Mouse (Mus musculus): ENCODE results near the gene Insm1. TPM values are rescaled to one million over a fixed set of nuclear protein-coding genes. Genes with fewer than 3 reads are reported as not detected.

Gene Insm1
- polyA plus RNA-seq, 1 experiment, result 0.90 TPM

GRCm38 (mm10) chr2:146221929-146222278 lies 183 bp downstream of the Insm1 start:
- TF ChIP-seq EP300 (IDR thresholded peaks at IDR 0.05; ENCODE audit: insufficient read depth, low read depth, low read length) (no peak), CTCF (IDR thresholded peaks at IDR 0.05; ENCODE audit: low read depth, low read length) (no peak), POLR2A (IDR thresholded peaks at IDR 0.05; ENCODE audit: insufficient read depth, low read length) (no peak)
- H3K27ac ChIP-seq (ENCODE audit: insufficient read depth, low read length), result no peak overlapping the region
- peaks cover 29% of the 10 kb centered on the region for H3K27me3 ChIP-seq (ENCODE audit: control insufficient read depth, insufficient read depth, low read length, poor library complexity, severe bottlenecking)
- no peaks in the 10 kb centered on the region for H3K36me3 ChIP-seq (ENCODE audit: control insufficient read depth, insufficient read depth, low read length, poor library complexity, severe bottlenecking)
- H3K9ac ChIP-seq (ENCODE audit: low read depth, poor library complexity, severe bottlenecking), result peak overlapping the region; percentile 80
- no peaks in the 10 kb centered on the region for H3K9me3 ChIP-seq (replicated peaks; ENCODE audit: control insufficient read depth, insufficient read depth, low read length, poor library complexity, severe bottlenecking)
- H3K4me1 ChIP-seq (ENCODE audit: control insufficient read depth, insufficient read depth, low read length), result no peaks in the 10 kb centered on the region
- H3K4me3 ChIP-seq (ENCODE audit: low read depth, low read length), result peak overlapping the region; percentile 80

GRCm38 (mm10) chr2:146222279-146223175 lies 806 bp downstream of the Insm1 start:
- Histone ChIP-seq H3K4me1 (ENCODE audit: control insufficient read depth, insufficient read depth, low read length) (no peaks in the 10 kb centered on the region), H3K27ac (ENCODE audit: insufficient read depth, low read length) (no peak overlapping the region), H3K9ac (ENCODE audit: low read depth, poor library complexity, severe bottlenecking) (peak overlapping the region; percentile 80), H3K4me3 (ENCODE audit: low read depth, low read length) (peak overlapping the region; percentile 80), H3K36me3 (ENCODE audit: control insufficient read depth, insufficient read depth, low read length, poor library complexity, severe bottlenecking) (no peaks in the 10 kb centered on the region), H3K27me3 (ENCODE audit: control insufficient read depth, insufficient read depth, low read length, poor library complexity, severe bottlenecking) (peaks cover 29% of the 10 kb centered on the region), H3K9me3 (replicated peaks; ENCODE audit: control insufficient read depth, insufficient read depth, low read length, poor library complexity, severe bottlenecking) (no peaks in the 10 kb centered on the region)
- TF ChIP-seq EP300 (IDR thresholded peaks at IDR 0.05; ENCODE audit: insufficient read depth, low read depth, low read length) (no peak), POLR2A (IDR thresholded peaks at IDR 0.05; ENCODE audit: insufficient read depth, low read length) (no peak), CTCF (IDR thresholded peaks at IDR 0.05; ENCODE audit: low read depth, low read length) (no peak)

GRCm38 (mm10) chr2:146223176-146223905 lies 1.6 kb downstream of the Insm1 start:
- H3K9me3 ChIP-seq (replicated peaks; ENCODE audit: control insufficient read depth, insufficient read depth, low read length, poor library complexity, severe bottlenecking), result no peaks in the 10 kb centered on the region
- TF ChIP-seq POLR2A (IDR thresholded peaks at IDR 0.05; ENCODE audit: insufficient read depth, low read length) (no peak), CTCF (IDR thresholded peaks at IDR 0.05; ENCODE audit: low read depth, low read length) (no peak), EP300 (IDR thresholded peaks at IDR 0.05; ENCODE audit: insufficient read depth, low read depth, low read length) (no peak)
- H3K36me3 ChIP-seq (ENCODE audit: control insufficient read depth, insufficient read depth, low read length, poor library complexity, severe bottlenecking), result no peaks in the 10 kb centered on the region
- H3K27ac ChIP-seq (ENCODE audit: insufficient read depth, low read length), result no peak overlapping the region
- peak overlapping the region; percentile 80 for H3K9ac ChIP-seq (ENCODE audit: low read depth, poor library complexity, severe bottlenecking)
- H3K27me3 ChIP-seq (ENCODE audit: control insufficient read depth, insufficient read depth, low read length, poor library complexity, severe bottlenecking), result peaks cover 26% of the 10 kb centered on the region
- peak overlapping the region; percentile 58 for H3K4me3 ChIP-seq (ENCODE audit: low read depth, low read length)
- H3K4me1 ChIP-seq (ENCODE audit: control insufficient read depth, insufficient read depth, low read length), result no peaks in the 10 kb centered on the region

- Histone ChIP-seq H3K27me3 (ENCODE audit: control insufficient read depth, insufficient read depth, low read length, poor library complexity, severe bottlenecking) (peaks cover 24% of the 10 kb centered on the region), H3K27ac (ENCODE audit: insufficient read depth, low read length) (no peak overlapping the region), H3K4me1 (ENCODE audit: control insufficient read depth, insufficient read depth, low read length) (no peaks in the 10 kb centered on the region), H3K36me3 (ENCODE audit: control insufficient read depth, insufficient read depth, low read length, poor library complexity, severe bottlenecking) (no peaks in the 10 kb centered on the region), H3K9me3 (replicated peaks; ENCODE audit: control insufficient read depth, insufficient read depth, low read length, poor library complexity, severe bottlenecking) (no peaks in the 10 kb centered on the region), H3K4me3 (ENCODE audit: low read depth, low read length) (peak overlapping the region; percentile 58), H3K9ac (ENCODE audit: low read depth, poor library complexity, severe bottlenecking) (no peak overlapping the region)
- TF ChIP-seq EP300 (IDR thresholded peaks at IDR 0.05; ENCODE audit: insufficient read depth, low read depth, low read length), result no peak
- TF ChIP-seq POLR2A (IDR thresholded peaks at IDR 0.05; ENCODE audit: insufficient read depth, low read length), result no peak
- TF ChIP-seq CTCF (IDR thresholded peaks at IDR 0.05; ENCODE audit: low read depth, low read length), result no peak
Observed at GRCm38 (mm10) chr2:146224141-146224540, 2.4 kb downstream of the Insm1 start.

- Histone ChIP-seq H3K27ac (ENCODE audit: insufficient read depth, low read length) (no peak overlapping the region), H3K36me3 (ENCODE audit: control insufficient read depth, insufficient read depth, low read length, poor library complexity, severe bottlenecking) (no peaks in the 10 kb centered on the region), H3K27me3 (ENCODE audit: control insufficient read depth, insufficient read depth, low read length, poor library complexity, severe bottlenecking) (peaks cover 22% of the 10 kb centered on the region), H3K9me3 (replicated peaks; ENCODE audit: control insufficient read depth, insufficient read depth, low read length, poor library complexity, severe bottlenecking) (no peaks in the 10 kb centered on the region), H3K4me1 (ENCODE audit: control insufficient read depth, insufficient read depth, low read length) (no peaks in the 10 kb centered on the region), H3K4me3 (ENCODE audit: low read depth, low read length) (no peak overlapping the region), H3K9ac (ENCODE audit: low read depth, poor library complexity, severe bottlenecking) (no peak overlapping the region)
- TF ChIP-seq POLR2A (IDR thresholded peaks at IDR 0.05; ENCODE audit: insufficient read depth, low read length) (no peak), EP300 (IDR thresholded peaks at IDR 0.05; ENCODE audit: insufficient read depth, low read depth, low read length) (0 out of 2 replicates have a peak, but pooled peaks have one; percentile 44)
Observed at GRCm38 (mm10) chr2:146225818-146226217, 4.1 kb downstream of the Insm1 start.

GRCm38 (mm10) chr2:146226484-146226883 lies 4.8 kb downstream of the Insm1 start:
- no peaks in the 10 kb centered on the region for H3K9me3 ChIP-seq (replicated peaks; ENCODE audit: control insufficient read depth, insufficient read depth, low read length, poor library complexity, severe bottlenecking)
- TF ChIP-seq CTCF (IDR thresholded peaks at IDR 0.05; ENCODE audit: low read depth, low read length) (no peak), EP300 (IDR thresholded peaks at IDR 0.05; ENCODE audit: insufficient read depth, low read depth, low read length) (no peak), POLR2A (IDR thresholded peaks at IDR 0.05; ENCODE audit: insufficient read depth, low read length) (no peak)
- H3K27me3 ChIP-seq (ENCODE audit: control insufficient read depth, insufficient read depth, low read length, poor library complexity, severe bottlenecking), result peaks cover 22% of the 10 kb centered on the region
- no peak overlapping the region for H3K27ac ChIP-seq (ENCODE audit: insufficient read depth, low read length)
- H3K36me3 ChIP-seq (ENCODE audit: control insufficient read depth, insufficient read depth, low read length, poor library complexity, severe bottlenecking), result no peaks in the 10 kb centered on the region
- H3K4me1 ChIP-seq (ENCODE audit: control insufficient read depth, insufficient read depth, low read length), result no peaks in the 10 kb centered on the region
- no peak overlapping the region for H3K9ac ChIP-seq (ENCODE audit: low read depth, poor library complexity, severe bottlenecking)
- H3K4me3 ChIP-seq (ENCODE audit: low read depth, low read length), result no peak overlapping the region

Measured in ES-Bruce4 (cell line).